Mouse (Mus musculus) MEL (cell line): ENCODE data around the gene Hexim2. TPM values are rescaled to one million over a fixed set of nuclear protein-coding genes. Genes with fewer than 3 reads are reported as not detected.

Experiments used
- DNase-seq: peaks from one replicate; pipeline ENCODE4 v3.0.0; 2011; ENCODE audit warnings: low read depth, low spot score
- H3K27ac ChIP-seq: 2 replicates; pipeline ENCODE4 v1.5.1; 2012; ENCODE audit warnings: low read depth, mild to moderate bottlenecking, control low read depth, low read length, moderate library complexity; ENCODE audit not compliant: control insufficient read depth
- H3K27me3 ChIP-seq, 2 experiments: fragments of 150-350 bp in 1 of 2; sonication (generic) in 1 of 2; 2 replicates each; pipeline ENCODE4 v1.6.1; 2012; ENCODE audit warnings: low read length in 2 of 2, mild to moderate bottlenecking in 2 of 2, improper control_type of control experiment in 1 of 2, moderate library complexity in 1 of 2; ENCODE audit not compliant: insufficient read depth in 2 of 2, control insufficient read depth in 1 of 2
- H3K36me3 ChIP-seq, 2 experiments: 2 replicates each; pipeline ENCODE4 v1.6.1; 2012 to 2014; ENCODE audit warnings: low read length in 2 of 2, improper control_type of control experiment in 1 of 2, inconsistent platforms in 1 of 2, mild to moderate bottlenecking in 1 of 2; ENCODE audit not compliant: insufficient read depth in 2 of 2, control insufficient read depth in 1 of 2
- H3K4me1 ChIP-seq, 2 experiments: fragments of 150-350 bp in 1 of 2; sonication (generic) in 1 of 2; 2 replicates each; pipeline ENCODE4 v1.6.1; 2012; ENCODE audit warnings: low read length in 2 of 2, improper control_type of control experiment in 1 of 2, mild to moderate bottlenecking in 1 of 2; ENCODE audit not compliant: insufficient read depth in 2 of 2, control insufficient read depth in 1 of 2
- H3K4me3 ChIP-seq, 2 experiments: fragments of 150-350 bp in 1 of 2; sonication (generic) in 1 of 2; 2 replicates each; pipeline ENCODE4 v1.5.1; 2012; ENCODE audit warnings: low read depth in 2 of 2, low read length in 2 of 2, mild to moderate bottlenecking in 2 of 2, moderate library complexity in 2 of 2, control low read depth in 1 of 2, improper control_type of control experiment in 1 of 2; ENCODE audit not compliant: control insufficient read depth in 1 of 2, insufficient read depth in 1 of 2
- H3K79me2 ChIP-seq: 2 replicates; pipeline ENCODE4 v1.6.1; 2012; ENCODE audit warnings: mild to moderate bottlenecking, low read length, moderate library complexity; ENCODE audit not compliant: control insufficient read depth, poor library complexity, insufficient read depth
- H3K9ac ChIP-seq: 2 replicates; pipeline ENCODE4 v1.6.1; 2012; ENCODE audit warnings: low read depth, mild to moderate bottlenecking, control low read depth, low read length, moderate library complexity; ENCODE audit not compliant: control insufficient read depth, poor library complexity, severe bottlenecking
- H3K9me3 ChIP-seq: fragments of 150-350 bp; sonication (generic); replicated peaks from 2 replicates; pipeline ENCODE4 v1.6.1; 2012; ENCODE audit warnings: mild to moderate bottlenecking, low read length, improper control_type of control experiment, moderate library complexity; ENCODE audit not compliant: insufficient read depth
- BHLHE40 ChIP-seq: IDR thresholded peaks from 2 replicates; pipeline ENCODE4 v1.6.1; 2012; ENCODE audit warnings: low read depth, mild to moderate bottlenecking, inconsistent platforms, low read length, improper control_type of control experiment, borderline replicate concordance
- CHD2 ChIP-seq: IDR thresholded peaks from 2 replicates; pipeline ENCODE4 v1.6.1; 2011; ENCODE audit warnings: low read length, improper control_type of control experiment
- CTCF ChIP-seq, 3 experiments: IDR thresholded peaks in 2 of 3; conservative IDR thresholded peaks in 1 of 3; 2 replicates each; pipeline ENCODE4 v1.5.1; 2011 to 2012; ENCODE audit warnings: low read length in 3 of 3, low read depth in 2 of 3, mild to moderate bottlenecking in 2 of 3, improper control_type of control experiment in 1 of 3, inconsistent platforms in 1 of 3, mixed read lengths in 1 of 3, moderate library complexity in 1 of 3; ENCODE audit not compliant: control insufficient read depth in 1 of 3, insufficient read depth in 1 of 3, poor library complexity in 1 of 3, severe bottlenecking in 1 of 3
- ELF1 ChIP-seq: IDR thresholded peaks from 2 replicates; pipeline ENCODE4 v1.6.1; 2014; ENCODE audit warnings: low read depth, mild to moderate bottlenecking, inconsistent platforms, low read length, improper control_type of control experiment, moderate library complexity
- EP300 ChIP-seq, 2 experiments: IDR thresholded peaks; 2 replicates each; pipeline ENCODE4 v1.6.1; 2011; ENCODE audit warnings: improper control_type of control experiment in 2 of 2, low read length in 2 of 2, low read depth in 1 of 2, mild to moderate bottlenecking in 1 of 2
- ETS1 ChIP-seq: IDR thresholded peaks from 2 replicates; pipeline ENCODE4 v1.6.1; 2012; ENCODE audit warnings: low read depth, mild to moderate bottlenecking, inconsistent platforms, low read length, improper control_type of control experiment, moderate library complexity
- GABPA ChIP-seq: IDR thresholded peaks from 2 replicates; pipeline ENCODE4 v1.6.1; 2012; ENCODE audit warnings: low read depth, mild to moderate bottlenecking, inconsistent platforms, low read length, improper control_type of control experiment, moderate library complexity
- GATA1 ChIP-seq: IDR thresholded peaks from 2 replicates; pipeline ENCODE4 v1.6.1; 2011; ENCODE audit warnings: low read depth, low read length, improper control_type of control experiment
- HCFC1 ChIP-seq: IDR thresholded peaks from 2 replicates; pipeline ENCODE4 v1.6.1; 2012; ENCODE audit warnings: low read depth, mild to moderate bottlenecking, inconsistent platforms, low read length, improper control_type of control experiment, moderate library complexity
- JUND ChIP-seq: IDR thresholded peaks from 2 replicates; pipeline ENCODE4 v1.6.1; 2011; ENCODE audit warnings: low read depth, mild to moderate bottlenecking, improper control_type of control experiment, low read length
- KAT2A ChIP-seq: conservative IDR thresholded peaks from 2 replicates; pipeline ENCODE4 v1.6.1; 2012; ENCODE audit warnings: low read depth, low read length, improper control_type of control experiment, inconsistent platforms
- MAFK ChIP-seq: IDR thresholded peaks from 2 replicates; pipeline ENCODE4 v1.6.1; 2011; ENCODE audit warnings: low read depth, mild to moderate bottlenecking, low read length, improper control_type of control experiment, borderline replicate concordance
- MAX ChIP-seq: IDR thresholded peaks from 2 replicates; pipeline ENCODE4 v1.6.1; 2011; ENCODE audit warnings: low read length, improper control_type of control experiment
- MXI1 ChIP-seq: IDR thresholded peaks from 2 replicates; pipeline ENCODE4 v1.6.1; 2011; ENCODE audit warnings: mild to moderate bottlenecking, low read depth, low read length, improper control_type of control experiment
- MYC ChIP-seq: IDR thresholded peaks from 2 replicates; pipeline ENCODE4 v1.6.1; 2011; ENCODE audit warnings: low read depth, mild to moderate bottlenecking, low read length, improper control_type of control experiment, moderate library complexity
- NELFE ChIP-seq: IDR thresholded peaks from 2 replicates; pipeline ENCODE4 v1.6.1; 2011; ENCODE audit warnings: low read depth, low read length, improper control_type of control experiment
- NRF1 ChIP-seq: IDR thresholded peaks from 2 replicates; pipeline ENCODE4 v1.6.1; 2014; ENCODE audit warnings: low read depth, mild to moderate bottlenecking, inconsistent platforms, low read length, improper control_type of control experiment, moderate library complexity; ENCODE audit not compliant: poor library complexity, insufficient read depth, severe bottlenecking
- POLR2A ChIP-seq, 2 experiments: IDR thresholded peaks; 2 replicates each; pipeline ENCODE4 v1.6.1; 2011 to 2012; ENCODE audit warnings: low read length in 2 of 2, mild to moderate bottlenecking in 2 of 2, control low read depth in 1 of 2, improper control_type of control experiment in 1 of 2, low read depth in 1 of 2, moderate library complexity in 1 of 2; ENCODE audit not compliant: control insufficient read depth in 1 of 2, insufficient read depth in 1 of 2, poor library complexity in 1 of 2
- POLR2AphosphoS2 ChIP-seq: IDR thresholded peaks from 2 replicates; pipeline ENCODE4 v1.6.1; 2011; ENCODE audit warnings: low read length, improper control_type of control experiment
- RAD21 ChIP-seq: IDR thresholded peaks from 2 replicates; pipeline ENCODE4 v1.6.1; 2011; ENCODE audit warnings: mild to moderate bottlenecking, low read depth, low read length, improper control_type of control experiment
- RCOR1 ChIP-seq: IDR thresholded peaks from 2 replicates; pipeline ENCODE4 v1.6.1; 2012; ENCODE audit warnings: low read depth, mild to moderate bottlenecking, inconsistent platforms, low read length, improper control_type of control experiment
- SMC3 ChIP-seq: IDR thresholded peaks from 2 replicates; pipeline ENCODE4 v1.6.1; 2011; ENCODE audit warnings: low read depth, low read length, improper control_type of control experiment
- TAL1 ChIP-seq: IDR thresholded peaks from 2 replicates; pipeline ENCODE4 v1.6.1; 2012; ENCODE audit warnings: mild to moderate bottlenecking, inconsistent platforms, low read length, moderate library complexity, mixed read lengths
- TBP ChIP-seq: IDR thresholded peaks from 2 replicates; pipeline ENCODE4 v1.8.0; 2011; ENCODE audit warnings: low read depth, low read length, improper control_type of control experiment
- TCF12 ChIP-seq: IDR thresholded peaks from 2 replicates; pipeline ENCODE4 v1.6.1; 2014; ENCODE audit warnings: low read depth, mild to moderate bottlenecking, inconsistent platforms, low read length, improper control_type of control experiment, moderate library complexity
- USF1 ChIP-seq: IDR thresholded peaks from 2 replicates; pipeline ENCODE4 v1.6.1; 2014; ENCODE audit warnings: low read depth, mild to moderate bottlenecking, inconsistent platforms, low read length, improper control_type of control experiment, moderate library complexity
- USF2 ChIP-seq, 2 experiments: IDR thresholded peaks; 2 replicates each; pipeline ENCODE4 v1.6.1; 2011 to 2012; ENCODE audit warnings: improper control_type of control experiment in 2 of 2, low read length in 2 of 2, borderline replicate concordance in 1 of 2, inconsistent platforms in 1 of 2, low read depth in 1 of 2, mild to moderate bottlenecking in 1 of 2; ENCODE audit not compliant: insufficient read depth in 1 of 2
- ZC3H11A ChIP-seq: IDR thresholded peaks from 2 replicates; pipeline ENCODE4 v1.6.1; 2012; ENCODE audit warnings: low read depth, mild to moderate bottlenecking, inconsistent platforms, low read length, improper control_type of control experiment
- ZMIZ1 ChIP-seq: IDR thresholded peaks from 2 replicates; pipeline ENCODE4 v1.6.1; 2012; ENCODE audit warnings: low read depth, mild to moderate bottlenecking, inconsistent platforms, low read length, improper control_type of control experiment, moderate library complexity
- ZNF384 ChIP-seq: IDR thresholded peaks from 2 replicates; pipeline ENCODE4 v1.6.1; 2012; ENCODE audit warnings: low read depth, mild to moderate bottlenecking, inconsistent platforms, low read length, improper control_type of control experiment
- polyA plus RNA-seq, 2 experiments: library from polyadenylated mRNA; stranded (reverse) in 1 of 2; unstranded in 1 of 2; fragments of >175 nt in 1 of 2; fragments of >200 nt in 1 of 2; gene quantifications; 2 replicates each; pipeline versions ENCODE4 v1.2.1 to v1.2.4; 2012; ENCODE audit warnings: low replicate concordance in 2 of 2, low read depth in 1 of 2; ENCODE audit not compliant: insufficient read length in 2 of 2, insufficient read depth in 1 of 2, missing spikeins in 1 of 2
- total RNA-seq: library from RNA; depleted of rRNA; stranded (reverse); fragments of 300-350 nt; gene quantifications from 2 replicates; pipeline ENCODE4 v1.2.3, GENCODE M21; 2012

Gene Hexim2
- total and polyA plus RNA-seq, 3 experiments, result 12.3 to 12.5 TPM; not detected in 1

- H3K79me2 ChIP-seq, result no peaks in the 10 kb centered on the region; the same call in 1 of the 2 replicates
- no peak overlapping the region for H3K4me3 ChIP-seq
- no peak overlapping the region for H3K9ac ChIP-seq
- H3K27ac ChIP-seq, result no peak overlapping the region
- H3K4me1 ChIP-seq, result peaks cover 0 to 8% of the 10 kb centered on the region in 2 experiments; a peak in 2 of 4 replicates
- H3K9me3 ChIP-seq, result no peaks in the 10 kb centered on the region
- H3K36me3 ChIP-seq, result no peaks in the 10 kb centered on the region; a peak in 1 of 4 replicates
- no peaks in the 10 kb centered on the region for H3K27me3 ChIP-seq
- DNase-seq, result no peak
- TF ChIP-seq POLR2AphosphoS2 (no peak), MAFK (no peak), NELFE (no peak), CHD2 (no peak), NRF1 (no peak), TAL1 (no peak), TCF12 (no peak), HCFC1 (no peak), ZMIZ1 (no peak), USF1 (no peak), ZNF384 (no peak), SMC3 (no peak), MYC (no peak), USF2 (IDR thresholded peaks at IDR 0.05; ENCODE audit: borderline replicate concordance in 1 of 2, insufficient read depth in 1 of 2, low read depth in 1 of 2, low read length in 2 of 2) (no peak), ZC3H11A (no peak), JUND (no peak), MXI1 (no peak), BHLHE40 (no peak), EP300 (IDR thresholded peaks at IDR 0.05; ENCODE audit: low read depth in 1 of 2, low read length in 2 of 2) (no peak)
Measured at GRCm38 (mm10) chr11:103098531-103099190, 33.6 kb upstream of the Hexim2 start.

DNA sequence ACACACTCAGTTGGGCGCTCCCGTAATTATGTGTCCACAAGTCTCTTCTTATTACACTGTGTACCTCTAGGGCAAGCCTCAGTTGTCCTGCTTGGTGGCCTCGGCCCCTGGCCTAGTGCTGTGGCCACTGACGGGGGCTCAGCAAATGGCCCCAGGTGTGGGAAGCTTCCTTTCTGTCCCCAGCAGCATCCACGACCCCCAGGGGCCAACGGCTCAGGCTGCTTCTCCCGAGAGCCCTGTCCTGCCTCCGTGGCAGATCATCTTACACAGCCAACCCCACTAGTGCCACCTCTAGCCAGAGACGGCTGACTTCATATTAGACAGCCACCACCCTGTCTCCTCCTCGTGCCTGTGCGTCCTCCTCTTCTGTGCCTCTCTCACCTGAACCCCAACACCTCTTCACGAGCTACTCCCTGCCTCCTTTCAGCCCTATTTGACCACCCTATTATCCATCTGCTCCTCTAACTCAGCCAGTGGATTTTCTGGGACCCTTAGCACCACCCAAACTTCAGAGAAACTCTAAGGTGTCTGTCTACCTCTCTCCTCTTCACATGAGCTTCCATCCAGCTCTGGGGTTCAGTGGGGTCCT, 32.8 kb upstream of the Hexim2 start:
- Histone ChIP-seq H3K4me1 (peaks cover 5 to 16% of the 10 kb centered on the region in 2 experiments), H3K27me3 (no peaks in the 10 kb centered on the region), H3K79me2 (no peaks in the 10 kb centered on the region; the same call in 1 of the 2 replicates), H3K9ac (no peak overlapping the region), H3K27ac (no peak overlapping the region), H3K36me3 (peaks cover 0 to 5% of the 10 kb centered on the region in 2 experiments; a peak in 2 of 4 replicates), H3K9me3 (no peaks in the 10 kb centered on the region), H3K4me3 (no peak overlapping the region)
- TF ChIP-seq POLR2AphosphoS2 (no peak), BHLHE40 (no peak), TBP (no peak), GATA1 (no peak), HCFC1 (no peak), KAT2A (no peak), TCF12 (no peak), CTCF (IDR thresholded peaks at IDR 0.05 in 2 of 3, conservative IDR thresholded peaks at IDR 0.05 in 1 of 3; ENCODE audit: control insufficient read depth in 1 of 3, insufficient read depth in 1 of 3, low read depth in 2 of 3, low read length in 3 of 3, poor library complexity in 1 of 3, severe bottlenecking in 1 of 3) (no peak), RAD21 (no peak), RCOR1 (no peak), MYC (no peak), MAX (no peak), GABPA (no peak), USF1 (no peak), ETS1 (no peak), JUND (no peak), ELF1 (no peak), ZNF384 (no peak), POLR2A (IDR thresholded peaks at IDR 0.05; ENCODE audit: control insufficient read depth in 1 of 2, insufficient read depth in 1 of 2, low read depth in 1 of 2, low read length in 2 of 2, poor library complexity in 1 of 2) (no peak), MXI1 (no peak)
- DNase-seq, result no peak
